Mouse (Mus musculus): ENCODE data around the gene Pkdcc. TPM values are rescaled to one million over a fixed set of nuclear protein-coding genes. Genes with fewer than 3 reads are reported as not detected.
A peak's percentile ranks its signal among the peaks of the same experiment; 100 is the strongest.

The Pkdcc gene
- total RNA-seq (2014; rRNA removed; ENCODE audit: low replicate concordance) (73.6 and 100 TPM in 2 replicates), polyA plus RNA-seq (2015; fragmentation: Nextera tagmentation; extraction: Ambion mirVana) (5.5 and 7.8 TPM in 2 replicates)

- Histone ChIP-seq H3K27ac (ENCODE audit: low read depth) (peak within 1 kb of the TSS; percentile 89), H3K27me3 (ENCODE audit: control insufficient read depth, insufficient read depth, low read length) (no peaks in the 10 kb centered on the region), H3K9ac (replicated peaks; ENCODE audit: low read depth, low read length) (peak within 1 kb of the TSS; percentile 97), H3K4me2 (ENCODE audit: low read depth, low read length) (peak within 1 kb of the TSS; percentile 99), H3K4me1 (ENCODE audit: control insufficient read depth, insufficient read depth) (peaks cover 42% of the 10 kb centered on the region), H3K9me3 (replicated peaks; ENCODE audit: control insufficient read depth, low read length) (no peaks in the 10 kb centered on the region), H3K36me3 (replicated peaks; ENCODE audit: control insufficient read depth, insufficient read depth, low read length) (no peaks in the 10 kb centered on the region), H3K4me3 (ENCODE audit: low read depth, low read length) (peak within 1 kb of the TSS; percentile 94)
- DNase-seq (ENCODE audit: low spot score), result peak; percentile 91
- TF ChIP-seq CTCF (IDR thresholded peaks at IDR 0.05; ENCODE audit: low read depth) (no peak), EP300 (IDR thresholded peaks at IDR 0.05; ENCODE audit: low read depth) (no peak)
- peak; percentile 89 for ATAC-seq (ENCODE audit: insufficient read depth, low read depth)
- under 1% methylated on average over 53 of the region's 105 CpGs for WGBS
Measured at GRCm38 (mm10) chr17:83214674-83215528, at the start of gene Pkdcc. Gene Pkdcc (plus strand): TSS chr17:83215292.

GRCm38 (mm10) chr17:83166195-83166594 is 48.9 kb upstream of the Pkdcc start:
- no peaks in the 10 kb centered on the region for H3K4me1 ChIP-seq (ENCODE audit: control insufficient read depth, insufficient read depth)
- 75% methylated on average over 5 of the region's 5 CpGs for WGBS
- H3K27ac ChIP-seq (ENCODE audit: low read depth), result no peak overlapping the region
- DNase-seq (ENCODE audit: low spot score), result no peak
- no peaks in the 10 kb centered on the region for H3K27me3 ChIP-seq (ENCODE audit: control insufficient read depth, insufficient read depth, low read length)
- no peak overlapping the region for H3K9ac ChIP-seq (replicated peaks; ENCODE audit: low read depth, low read length)
- TF ChIP-seq CTCF (IDR thresholded peaks at IDR 0.05; ENCODE audit: low read depth) (no peak), EP300 (IDR thresholded peaks at IDR 0.05; ENCODE audit: low read depth) (no peak)
- H3K4me2 ChIP-seq (ENCODE audit: low read depth, low read length), result no peak overlapping the region
- no peak for ATAC-seq (ENCODE audit: insufficient read depth, low read depth)
- H3K9me3 ChIP-seq (replicated peaks; ENCODE audit: control insufficient read depth, low read length), result 0 out of 2 replicates have a peak, but pooled peaks cover under 1% of the 10 kb centered on the region
- no peaks in the 10 kb centered on the region for H3K36me3 ChIP-seq (replicated peaks; ENCODE audit: control insufficient read depth, insufficient read depth, low read length)
- no peak overlapping the region for H3K4me3 ChIP-seq (ENCODE audit: low read depth, low read length)

- no peak overlapping the region for H3K4me3 ChIP-seq (ENCODE audit: low read depth, low read length)
- no peaks in the 10 kb centered on the region for H3K4me1 ChIP-seq (ENCODE audit: control insufficient read depth, insufficient read depth)
- H3K4me2 ChIP-seq (ENCODE audit: low read depth, low read length), result no peak overlapping the region
- WGBS, result 89% methylated on average over 4 of the region's 4 CpGs
- DNase-seq (ENCODE audit: low spot score) (no peak), ATAC-seq (ENCODE audit: insufficient read depth, low read depth) (no peak)
- peaks cover 6% of the 10 kb centered on the region; the same call in 1 of the 2 replicates for H3K9me3 ChIP-seq (replicated peaks; ENCODE audit: control insufficient read depth, low read length)
- no peaks in the 10 kb centered on the region for H3K36me3 ChIP-seq (replicated peaks; ENCODE audit: control insufficient read depth, insufficient read depth, low read length)
- TF ChIP-seq CTCF (IDR thresholded peaks at IDR 0.05; ENCODE audit: low read depth) (no peak), EP300 (IDR thresholded peaks at IDR 0.05; ENCODE audit: low read depth) (no peak)
- H3K27ac ChIP-seq (ENCODE audit: low read depth), result no peak overlapping the region
- H3K9ac ChIP-seq (replicated peaks; ENCODE audit: low read depth, low read length), result no peak overlapping the region
- H3K27me3 ChIP-seq (ENCODE audit: control insufficient read depth, insufficient read depth, low read length), result no peaks in the 10 kb centered on the region
Measured at GRCm38 (mm10) chr17:83176146-83176545, 38.9 kb upstream of the Pkdcc start.

- Histone ChIP-seq H3K36me3 (replicated peaks; ENCODE audit: control insufficient read depth, insufficient read depth, low read length) (no peaks in the 10 kb centered on the region), H3K27me3 (ENCODE audit: control insufficient read depth, insufficient read depth, low read length) (no peaks in the 10 kb centered on the region), H3K9me3 (replicated peaks; ENCODE audit: control insufficient read depth, low read length) (no peaks in the 10 kb centered on the region), H3K9ac (replicated peaks; ENCODE audit: low read depth, low read length) (no peak overlapping the region), H3K4me1 (ENCODE audit: control insufficient read depth, insufficient read depth) (no peaks in the 10 kb centered on the region), H3K4me2 (ENCODE audit: low read depth, low read length) (no peak overlapping the region), H3K4me3 (ENCODE audit: low read depth, low read length) (no peak overlapping the region), H3K27ac (ENCODE audit: low read depth) (no peak overlapping the region)
- ATAC-seq (ENCODE audit: insufficient read depth, low read depth) (no peak), DNase-seq (ENCODE audit: low spot score) (no peak)
- TF ChIP-seq EP300 (IDR thresholded peaks at IDR 0.05; ENCODE audit: low read depth), result no peak
- 81% methylated on average over 9 of the region's 9 CpGs for WGBS
Measured at GRCm38 (mm10) chr17:83178483-83179150, 36.5 kb upstream of the Pkdcc start.

- Histone ChIP-seq H3K27me3 (ENCODE audit: control insufficient read depth, insufficient read depth, low read length) (no peaks in the 10 kb centered on the region), H3K9ac (replicated peaks; ENCODE audit: low read depth, low read length) (no peak overlapping the region), H3K27ac (ENCODE audit: low read depth) (no peak overlapping the region), H3K4me2 (ENCODE audit: low read depth, low read length) (no peak overlapping the region), H3K9me3 (replicated peaks; ENCODE audit: control insufficient read depth, low read length) (no peaks in the 10 kb centered on the region), H3K4me1 (ENCODE audit: control insufficient read depth, insufficient read depth) (no peaks in the 10 kb centered on the region), H3K36me3 (replicated peaks; ENCODE audit: control insufficient read depth, insufficient read depth, low read length) (no peaks in the 10 kb centered on the region), H3K4me3 (ENCODE audit: low read depth, low read length) (no peak overlapping the region)
- 82% methylated on average over 6 of the region's 6 CpGs for WGBS
- TF ChIP-seq EP300 (IDR thresholded peaks at IDR 0.05; ENCODE audit: low read depth) (no peak), CTCF (IDR thresholded peaks at IDR 0.05; ENCODE audit: low read depth) (no peak)
- DNase-seq (ENCODE audit: low spot score) (no peak), ATAC-seq (ENCODE audit: insufficient read depth, low read depth) (no peak)
Measured at GRCm38 (mm10) chr17:83179151-83179531, 36.0 kb upstream of the Pkdcc start.

Data from heart, postnatal 0 days (tissue).